Mouse (Mus musculus) heart, adult 2 months (tissue): ENCODE data around the gene 2810021J22Rik.

ENCODE experiments used
- CTCF ChIP-seq: fragments of 200-600 bp; IDR thresholded peaks from 2 replicates; pipeline ENCODE4 v1.8.1; 2022; ENCODE audit warnings: antibody characterized with exemption, mild to moderate bottlenecking, moderate library complexity
- EP300 ChIP-seq: fragments of 200-500 bp; IDR thresholded peaks from 2 replicates; pipeline ENCODE4 v1.6.1; 2011; ENCODE audit warnings: low read depth, low read length, control low read depth; ENCODE audit not compliant: insufficient read depth
- POLR2A ChIP-seq: fragments of 200-500 bp; IDR thresholded peaks from 2 replicates; pipeline ENCODE4 v1.6.1; 2011; ENCODE audit warnings: mild to moderate bottlenecking, low read depth, low read length, control low read depth; ENCODE audit not compliant: insufficient read depth

DNA sequence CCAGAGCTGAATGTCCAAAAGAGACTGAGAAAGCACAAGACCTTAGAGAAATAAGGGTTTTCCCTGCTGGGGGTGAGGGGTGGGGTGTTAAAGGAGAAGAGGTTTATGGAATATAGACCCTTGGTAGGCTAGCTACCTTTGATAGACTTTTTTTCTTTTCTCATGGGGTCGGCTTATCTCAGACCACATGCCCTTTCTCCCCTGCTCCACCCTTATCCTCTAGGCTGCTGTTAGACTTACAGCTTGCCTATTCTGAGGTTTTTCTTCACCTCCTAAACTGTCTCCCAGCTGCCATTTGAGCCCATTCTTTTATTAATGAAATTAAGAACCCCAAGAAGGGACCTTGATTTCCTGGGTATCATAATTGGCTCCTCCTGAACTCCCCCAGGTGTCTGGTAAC, 46.8 kb downstream of the 2810021J22Rik start:
- TF ChIP-seq POLR2A (no peak), CTCF (no peak), EP300 (no peak)
